Mouse (Mus musculus) liver (tissue): ENCODE results near the gene Dsn1.

Source experiments
- DNase-seq: peaks from one replicate; pipeline ENCODE4 v3.0.0-alpha.2; 2020; ENCODE audit warnings: mixed read lengths

Gene Dsn1

DNA sequence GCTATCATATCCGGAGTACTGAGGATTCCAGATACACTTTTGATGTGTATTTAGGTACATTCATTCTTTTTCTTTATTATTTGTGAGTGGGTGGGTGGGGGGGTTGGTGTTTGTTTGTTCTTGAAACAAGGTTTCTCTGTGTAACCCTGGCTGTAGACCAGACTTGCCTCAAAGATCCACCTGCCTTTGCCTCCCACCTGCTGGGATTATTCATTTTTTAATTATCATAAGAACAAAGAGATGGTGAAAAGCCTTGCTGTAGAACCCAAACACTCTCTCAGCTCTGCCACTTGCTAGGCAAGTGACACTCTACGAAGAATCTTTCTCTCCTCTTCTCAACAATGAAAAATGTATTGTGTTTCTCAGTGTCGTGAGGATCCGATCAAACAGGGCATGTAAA, 12.3 kb upstream of the Dsn1 start:
- no peak for DNase-seq

DNA sequence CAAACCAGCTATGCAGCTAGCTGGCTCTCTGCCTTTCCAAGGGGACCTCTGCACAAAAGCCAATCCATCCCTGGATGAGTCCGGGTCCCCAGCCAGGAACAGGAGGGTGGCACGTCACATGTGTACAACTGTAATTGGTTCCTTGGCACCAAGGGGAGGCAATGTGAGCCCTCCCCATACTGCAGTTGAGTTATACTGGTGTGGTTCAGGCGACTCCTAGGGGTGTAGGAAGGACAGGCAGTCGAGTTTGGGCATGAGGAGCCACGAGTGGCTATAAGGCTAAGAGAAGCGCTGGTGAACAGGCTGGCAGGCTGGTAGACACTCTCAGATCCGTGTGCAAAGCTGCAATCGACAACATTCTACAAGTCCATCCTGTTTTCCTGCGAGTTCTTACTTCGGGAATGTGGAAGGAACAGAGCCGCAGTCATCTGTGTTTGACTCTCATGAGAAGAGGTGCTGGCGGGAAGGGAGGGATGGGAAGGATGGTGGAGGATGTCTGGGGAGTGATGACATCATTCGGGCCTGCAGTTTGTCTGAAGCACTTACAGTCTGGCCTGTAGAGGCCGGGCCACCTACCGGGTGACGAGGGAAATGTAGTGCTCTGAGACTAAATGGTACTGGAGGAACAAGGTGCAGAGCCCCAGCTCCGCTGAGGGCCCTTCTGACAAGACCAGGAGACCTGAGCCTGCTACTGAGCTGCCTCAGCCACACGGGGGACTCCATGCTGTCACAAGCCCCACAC, 9.7 kb upstream of the Dsn1 start:
- DNase-seq = no peak

DNA sequence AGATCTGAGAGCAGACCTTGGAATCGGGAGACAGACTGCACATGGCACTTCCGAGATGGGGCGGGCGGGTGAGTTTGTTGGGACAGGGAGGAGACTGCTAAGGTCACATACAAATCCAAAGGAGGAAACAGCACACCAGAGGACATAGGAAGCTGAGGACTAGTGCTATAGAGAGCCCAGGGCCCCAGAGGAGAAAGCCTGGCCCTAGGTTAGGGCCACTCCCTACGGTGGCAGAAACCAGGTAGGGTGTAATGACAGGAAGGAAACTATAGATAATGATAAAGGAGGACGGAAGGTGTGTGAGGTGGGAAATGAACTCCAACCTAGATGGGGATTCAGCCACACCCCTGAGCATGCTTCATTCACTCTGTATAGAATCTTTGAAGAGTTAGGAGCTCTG, 5.4 kb upstream of the Dsn1 start:
- DNase-seq = no peak

DNA sequence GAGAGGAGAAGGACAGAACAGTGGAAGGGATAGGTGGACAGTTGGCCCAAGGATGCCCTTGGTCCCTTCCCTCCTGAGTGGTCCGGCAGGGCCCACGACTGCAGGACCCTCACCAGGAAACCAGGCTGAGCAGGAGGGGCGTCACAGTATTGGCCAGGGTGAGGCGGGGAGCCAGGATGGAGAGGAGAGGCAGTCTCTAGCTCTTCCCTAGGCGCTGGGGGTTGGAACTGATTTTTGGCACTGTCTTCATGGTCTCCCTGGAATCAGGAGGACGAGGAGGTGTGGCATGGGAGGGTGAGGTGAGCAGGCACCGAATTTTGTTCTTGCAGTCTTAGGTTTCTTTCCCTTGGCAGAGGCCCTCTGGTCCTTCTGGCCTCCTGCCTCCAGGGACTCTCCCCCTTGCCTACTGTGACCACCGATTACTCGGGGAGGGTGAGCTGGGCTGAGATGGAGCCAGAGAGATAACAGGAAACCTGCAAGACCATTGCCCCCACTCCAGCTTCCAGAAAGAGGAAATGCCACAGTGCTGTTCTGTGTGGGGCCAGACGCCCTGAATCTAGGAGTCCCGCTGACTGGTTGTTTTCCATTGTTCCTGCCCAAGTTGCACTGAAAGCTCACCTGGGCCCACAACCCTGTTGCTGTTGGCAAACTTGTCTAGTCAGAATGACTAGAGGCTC, 3.8 kb upstream of the Dsn1 start:
- DNase-seq = peak; percentile 31

DNA sequence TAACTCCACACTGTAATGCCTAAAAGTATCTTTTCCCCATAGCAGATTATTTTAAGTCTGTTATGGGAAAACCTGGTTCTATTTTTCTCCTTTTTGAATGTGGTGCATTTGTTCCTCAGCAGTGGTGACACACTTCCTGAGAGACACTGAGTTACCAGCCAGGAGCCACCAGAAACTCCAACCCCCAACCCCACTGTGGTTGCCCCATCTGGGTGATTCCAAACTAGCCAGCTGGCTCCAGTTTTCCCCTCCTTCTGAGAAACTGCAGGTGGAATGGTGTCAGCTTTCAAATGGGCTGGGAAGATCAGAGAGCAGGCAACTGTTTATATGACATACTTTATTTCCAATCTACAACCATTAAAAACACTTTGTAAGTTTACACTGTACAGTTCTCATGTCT, 3.2 kb upstream of the Dsn1 start:
- DNase-seq = no peak

DNA sequence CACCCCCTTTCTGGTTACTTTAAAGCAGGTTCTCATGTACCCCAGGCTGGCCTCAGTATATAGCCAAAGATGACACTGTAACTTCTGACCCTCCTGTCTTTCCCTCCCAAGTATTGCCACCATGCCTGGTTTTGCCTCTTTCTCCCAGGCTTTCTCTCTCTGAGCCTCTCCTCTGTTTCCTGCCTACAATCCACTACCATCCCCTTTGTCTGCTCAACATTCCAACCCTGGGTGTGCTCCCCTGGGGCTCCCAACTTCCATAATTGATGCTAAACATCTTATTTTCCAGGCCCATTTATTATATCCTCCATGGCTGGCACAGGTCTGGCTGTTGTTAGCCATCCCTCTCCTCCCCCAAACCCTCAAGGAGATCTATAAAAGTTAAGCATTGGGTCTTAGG, 1.6 kb upstream of the Dsn1 start:
- DNase-seq = no peak

DNA sequence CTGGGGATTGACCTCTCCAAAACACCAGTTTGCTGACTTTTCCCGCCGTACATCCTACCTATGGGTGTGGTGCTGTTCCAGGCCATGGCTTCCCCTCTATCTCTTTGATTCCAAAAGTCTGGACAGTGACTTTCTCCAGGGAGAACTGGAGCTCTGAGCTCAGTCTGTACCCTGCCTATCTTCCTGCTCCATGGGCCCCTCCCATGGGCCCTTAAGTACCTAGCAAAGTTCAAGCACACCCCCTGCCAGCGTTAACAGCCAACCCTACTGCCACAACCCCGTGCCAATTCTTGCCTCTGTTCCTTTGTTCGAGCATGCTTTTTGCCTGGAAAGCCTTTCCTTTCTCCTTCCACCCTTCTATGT, 261 bp upstream of the Dsn1 start:
- DNase-seq = no peak

DNA sequence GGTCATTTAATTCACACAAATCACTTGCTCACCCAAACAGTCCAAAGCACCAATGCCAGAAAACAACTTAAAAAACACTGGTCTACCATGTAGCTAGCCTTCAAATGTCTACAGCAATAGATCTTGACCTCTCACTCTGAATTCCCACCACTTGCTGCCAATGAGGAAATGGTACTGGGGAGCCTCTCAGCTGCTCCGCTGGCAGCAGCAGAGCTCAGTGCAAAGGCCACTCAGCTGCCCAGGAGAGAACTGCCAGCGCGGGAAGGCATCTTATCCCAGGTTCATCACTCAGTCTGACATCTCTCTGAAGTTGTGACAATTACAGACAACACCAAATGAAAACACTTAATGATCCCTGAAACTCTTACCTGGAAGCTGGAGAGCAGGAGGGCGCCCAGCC, 4.6 kb downstream of the Dsn1 start:
- DNase-seq = no peak

DNA sequence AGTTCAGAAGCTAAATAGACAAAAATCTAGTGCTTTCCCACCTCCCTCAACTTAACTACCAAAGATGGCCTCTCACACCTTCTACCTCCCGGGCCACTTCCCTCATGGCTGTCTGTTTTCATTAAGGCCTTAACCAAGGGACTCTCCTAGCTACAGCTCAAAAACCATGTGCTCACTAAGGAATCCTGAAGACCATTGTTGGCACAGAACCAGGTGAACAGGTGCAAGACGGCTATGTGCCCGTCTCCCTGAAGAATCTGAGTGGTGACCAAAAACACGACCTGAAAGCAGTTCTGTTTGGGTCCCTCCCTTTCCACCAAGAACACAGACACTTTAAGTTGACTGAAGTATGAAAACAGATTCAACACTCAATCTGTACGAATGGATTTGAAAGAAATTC, 8.7 kb downstream of the Dsn1 start:
- no peak for DNase-seq

DNA sequence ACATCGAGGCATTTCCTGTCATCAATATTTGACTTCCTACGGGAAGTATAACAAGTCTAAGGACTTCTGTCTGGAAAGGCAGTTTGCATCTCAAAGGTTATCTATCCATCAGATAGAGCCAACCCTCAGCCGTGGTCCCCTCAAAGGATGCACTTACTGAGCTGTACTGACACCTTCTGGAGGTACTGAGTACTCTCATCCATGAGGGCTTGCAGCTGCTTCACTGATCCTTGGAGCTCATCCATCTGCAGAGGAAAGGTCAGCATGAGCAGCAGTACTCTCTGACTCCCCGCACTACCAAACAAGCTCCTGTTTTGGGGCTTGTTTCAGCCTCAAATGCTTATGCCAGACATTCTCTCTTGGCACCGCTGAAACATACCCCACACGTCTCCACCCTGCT, 10.4 kb downstream of the Dsn1 start:
- DNase-seq = no peak

DNA sequence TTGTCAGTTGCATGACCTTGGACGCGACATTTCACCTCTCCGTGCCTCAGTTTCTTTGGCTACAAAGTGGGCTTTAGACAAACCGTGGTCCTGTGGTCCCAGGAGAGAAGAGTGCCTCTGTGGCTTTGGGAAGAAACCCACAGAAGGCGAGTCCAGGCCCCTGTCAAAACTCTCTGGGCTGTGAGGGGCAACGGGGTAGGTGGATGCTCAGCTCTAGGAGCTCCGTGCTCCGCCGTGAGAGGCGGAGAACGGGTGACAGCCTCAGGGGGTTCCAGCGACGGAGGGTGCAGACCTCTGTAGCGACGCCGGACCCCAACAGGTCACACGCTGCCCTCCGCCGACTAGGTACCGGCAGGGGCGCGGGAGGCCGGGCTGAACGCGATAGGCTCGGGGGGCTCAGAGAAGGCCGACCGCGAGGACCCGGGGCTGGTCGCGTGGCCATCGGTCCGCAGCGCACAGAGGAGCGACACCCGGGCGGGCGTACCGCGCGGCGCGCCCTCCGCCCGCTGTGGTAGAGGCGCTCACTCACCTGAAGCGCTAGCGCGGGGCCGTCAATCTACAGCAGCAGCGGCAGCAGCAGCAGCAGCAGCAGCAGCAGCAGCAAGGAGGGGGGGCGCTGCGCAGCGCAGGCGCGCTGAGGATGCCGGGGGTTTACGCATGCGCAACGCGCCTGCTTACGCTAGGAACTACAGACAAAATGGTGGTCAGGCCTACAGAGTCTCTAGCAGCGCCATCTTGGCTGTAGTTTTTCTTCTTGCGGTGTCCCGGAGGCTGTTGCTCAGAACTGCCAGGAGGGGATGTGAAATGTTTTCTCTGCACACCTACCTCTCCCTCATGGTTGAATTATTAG, 15.3 kb downstream of the Dsn1 start, which contains the start of gene Ndrg3:
Ndrg3 (minus strand) TSS at position 587 of the 850 bp plus-strand sequence.
- DNase-seq = peak; percentile 98

DNA sequence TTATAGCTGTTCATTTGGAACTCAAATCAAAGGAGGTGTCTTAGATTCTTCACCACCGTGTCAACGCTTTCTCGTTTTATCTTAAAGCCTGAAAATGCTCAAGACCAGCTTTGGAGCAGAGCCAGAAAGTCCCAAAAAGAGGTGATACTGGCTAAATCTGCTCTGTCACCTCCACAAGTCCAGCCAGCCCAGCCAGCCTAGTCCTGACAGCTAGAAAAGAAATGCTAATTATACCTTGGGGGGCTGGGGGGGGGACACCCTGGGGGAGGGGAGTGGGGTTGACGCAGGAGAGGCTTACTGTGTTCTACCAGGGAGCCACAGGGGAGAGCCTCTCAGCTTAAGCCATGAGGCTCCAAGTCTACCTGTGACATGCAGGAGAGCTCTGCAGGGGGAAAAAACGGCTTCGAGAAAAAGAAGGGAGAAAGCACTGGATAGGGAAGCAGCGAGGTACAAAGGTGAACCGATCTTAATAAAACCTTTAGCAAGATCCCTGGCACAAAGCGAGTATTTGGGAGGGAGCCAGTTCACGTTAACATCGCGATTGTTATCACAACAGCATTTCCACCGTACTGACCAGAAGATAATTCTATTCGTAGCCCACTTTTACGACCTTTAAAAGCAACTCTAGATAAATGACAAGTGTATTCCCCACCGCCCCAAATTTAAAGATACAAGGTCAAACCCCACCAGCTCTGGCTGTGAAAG, 16.1 kb downstream of the Dsn1 start:
- DNase-seq = peak; percentile 52

DNA sequence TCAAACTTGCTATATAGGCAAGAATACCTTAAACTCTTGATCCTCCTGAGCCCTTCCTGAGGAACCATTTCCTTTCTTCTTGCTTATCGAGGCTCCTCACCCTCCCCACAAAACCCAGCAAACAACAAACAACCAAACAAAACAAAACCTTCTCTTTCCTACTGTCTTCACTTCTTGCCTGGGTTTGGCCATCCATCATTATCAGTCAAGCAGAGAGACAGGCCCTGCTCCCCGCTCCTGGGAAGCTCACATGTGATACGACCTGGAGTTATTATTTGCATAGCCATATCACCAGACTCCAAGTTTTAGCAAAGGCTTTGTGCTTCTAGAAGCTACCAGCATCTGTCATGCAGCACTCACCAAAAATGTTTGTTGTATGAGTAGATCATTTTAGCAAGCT, 19.6 kb downstream of the Dsn1 start:
- DNase-seq = no peak

DNA sequence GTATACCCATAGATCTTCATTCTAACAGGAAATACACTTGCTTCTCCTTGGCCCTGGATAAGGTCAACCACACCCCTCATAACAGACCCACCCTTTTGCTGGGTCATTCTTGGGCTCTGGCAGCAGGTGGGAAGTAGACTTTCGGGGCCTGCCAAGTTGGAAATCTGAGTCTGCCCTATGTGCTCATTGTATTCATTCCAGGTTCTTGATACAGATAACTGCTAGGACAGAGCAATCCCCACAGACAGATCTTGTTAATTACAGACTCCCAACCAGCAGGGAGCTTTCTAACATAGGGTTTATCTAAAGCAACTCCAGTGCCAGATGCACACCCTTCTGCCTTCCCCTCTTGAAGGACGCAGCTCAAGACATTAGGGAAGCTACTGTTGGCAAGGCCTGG, 24.1 kb downstream of the Dsn1 start:
- DNase-seq = peak; percentile 73

DNA sequence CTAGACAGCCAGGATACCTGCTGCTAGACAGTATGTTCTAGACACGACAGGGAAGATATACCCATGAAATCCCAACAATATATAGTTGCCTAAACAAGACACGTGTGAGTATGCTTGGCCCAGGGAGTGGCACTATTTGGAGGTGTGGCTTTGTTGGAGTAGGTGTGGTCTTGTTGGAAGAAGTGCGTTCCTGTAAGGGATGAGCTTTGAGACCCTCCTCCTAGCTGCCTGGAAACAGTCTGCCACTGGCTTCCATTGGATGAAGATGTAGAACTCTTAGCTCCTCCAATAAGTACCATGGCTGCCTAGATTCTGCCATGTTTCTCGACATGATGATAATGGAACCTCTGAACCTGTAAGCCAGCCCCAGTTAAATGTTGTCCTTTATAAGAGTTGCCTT, 25.7 kb downstream of the Dsn1 start:
- DNase-seq = peak; percentile 19

DNA sequence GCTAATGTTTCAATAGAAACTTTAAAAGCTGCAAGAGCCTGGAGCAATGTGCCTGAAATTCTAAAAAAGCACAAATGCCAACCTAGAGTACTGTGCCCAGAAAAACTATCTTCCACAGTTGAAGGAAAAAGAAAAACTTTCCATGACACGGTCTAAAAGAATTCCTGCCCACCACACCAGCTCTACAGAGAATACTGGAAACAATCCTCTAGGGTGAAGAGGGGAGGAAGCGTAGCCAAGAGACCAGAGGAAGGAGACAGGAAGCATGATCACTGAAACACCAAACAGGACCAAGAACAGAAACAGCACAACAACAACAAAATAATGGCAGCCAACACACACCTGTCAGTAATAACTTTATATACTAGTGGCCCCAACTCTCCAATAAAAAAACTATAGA, 26.9 kb downstream of the Dsn1 start:
- no peak for DNase-seq

DNA sequence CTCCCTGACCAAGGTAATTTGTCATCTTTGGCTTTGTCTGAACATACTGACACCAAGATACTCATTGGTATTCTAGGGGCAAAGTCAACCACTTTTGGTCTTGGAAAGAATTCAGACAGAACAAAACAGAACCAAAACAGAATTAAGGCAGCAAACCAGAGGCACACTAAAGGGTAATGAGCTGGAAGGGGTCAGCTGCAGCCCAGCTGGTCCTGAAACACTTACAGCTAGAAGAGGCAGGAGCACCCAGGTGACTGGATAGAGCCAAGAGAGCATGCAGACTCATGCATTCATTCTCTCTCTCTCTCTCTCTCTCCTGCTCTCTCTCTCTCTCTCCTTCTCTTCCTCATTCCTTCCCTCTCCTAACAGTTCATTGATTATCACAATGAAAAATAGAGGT, 30.2 kb downstream of the Dsn1 start:
- no peak for DNase-seq

DNA sequence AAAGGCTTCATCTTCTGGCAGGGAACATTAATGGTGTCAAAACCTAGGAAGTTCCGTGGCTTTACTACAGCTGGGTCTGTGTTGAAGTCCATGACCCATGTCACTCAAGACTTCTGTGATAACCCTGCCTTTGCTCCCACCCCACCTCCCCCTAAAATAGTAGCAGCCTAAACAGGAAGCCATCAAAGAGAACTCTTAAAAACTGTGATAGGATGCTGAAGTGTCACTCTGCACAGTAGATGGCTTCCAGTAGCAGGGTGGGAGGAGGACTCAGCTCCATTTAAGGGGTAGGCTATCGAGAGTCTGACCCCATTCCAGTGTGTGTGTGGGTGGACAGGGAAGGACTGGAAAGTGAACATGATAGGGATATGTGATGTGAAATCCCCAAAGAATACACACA, 32.0 kb downstream of the Dsn1 start:
- DNase-seq = no peak

DNA sequence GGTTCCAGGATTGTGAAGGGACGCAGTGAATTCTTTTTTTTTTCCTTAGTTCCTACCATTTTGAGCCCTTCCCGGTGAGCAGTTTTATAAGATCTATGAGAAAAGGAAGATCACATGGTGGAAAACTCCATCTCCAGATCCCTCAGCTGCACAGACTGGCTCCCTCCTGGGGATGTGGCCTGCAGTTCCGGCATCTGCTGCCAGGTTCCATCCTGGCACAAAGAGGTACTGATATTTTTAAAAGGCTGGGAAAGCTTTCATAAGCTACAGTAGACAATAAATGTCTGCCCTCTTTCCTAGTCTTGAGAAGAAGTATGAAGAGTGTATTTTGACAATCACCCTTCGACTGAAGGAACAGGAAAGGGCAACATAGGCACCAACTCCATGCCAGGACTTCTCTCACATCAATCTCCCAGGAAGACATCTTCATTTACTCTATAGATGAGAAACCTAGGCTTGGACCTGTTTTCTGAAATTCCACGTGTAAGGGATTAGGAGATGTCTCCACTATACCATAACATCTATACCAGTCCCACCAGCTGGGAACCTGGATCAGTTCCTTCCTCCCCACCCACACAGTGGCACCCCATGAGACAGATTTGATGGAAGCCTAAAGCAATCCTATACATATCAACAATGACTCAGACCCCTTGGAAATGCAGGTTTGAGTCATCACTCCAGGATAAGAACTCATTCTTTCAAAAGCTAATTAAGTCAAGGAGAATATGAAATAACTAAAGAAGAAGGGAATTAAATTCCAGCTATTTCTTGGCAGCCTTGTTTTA, 33.4 kb downstream of the Dsn1 start:
- no peak for DNase-seq

DNA sequence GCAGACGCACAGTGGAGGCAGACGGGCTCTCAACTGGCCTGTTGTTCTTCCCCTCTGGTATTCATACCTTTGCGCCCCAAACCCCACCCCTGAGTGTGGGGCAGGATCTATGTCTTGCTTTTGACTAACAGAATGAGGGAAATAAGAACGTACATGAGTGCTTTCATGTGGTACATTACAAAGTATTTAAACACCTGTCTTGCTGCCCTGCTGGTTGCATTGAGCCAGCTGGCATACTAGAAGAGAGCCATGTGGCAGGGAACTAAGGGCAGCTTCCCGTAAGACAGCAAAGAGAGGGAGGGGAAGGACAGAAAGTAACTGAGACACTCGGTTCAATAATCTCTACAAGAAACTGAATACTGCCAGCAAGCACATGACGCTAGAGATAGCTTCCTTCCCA, 36.7 kb downstream of the Dsn1 start:
- no peak for DNase-seq

DNA sequence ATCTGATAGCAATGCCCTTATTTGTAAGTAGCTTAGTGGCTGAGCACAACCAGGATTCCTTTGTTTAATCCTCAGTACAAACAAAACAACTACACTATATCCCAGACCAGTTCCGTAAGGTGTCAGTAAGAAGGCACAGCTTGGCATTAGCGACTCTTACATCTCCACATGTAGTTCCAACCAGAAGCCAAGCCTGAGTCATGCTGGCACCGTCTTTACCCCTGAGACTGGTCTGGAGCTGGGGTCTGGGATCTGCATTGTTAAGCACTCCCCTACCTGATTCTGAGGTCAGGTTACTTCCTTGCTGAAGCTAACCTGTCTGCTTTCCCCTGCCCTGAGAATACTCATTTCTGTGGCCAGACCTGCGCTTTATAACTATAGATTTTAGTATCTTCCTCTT, 38.5 kb downstream of the Dsn1 start:
- no peak for DNase-seq

DNA sequence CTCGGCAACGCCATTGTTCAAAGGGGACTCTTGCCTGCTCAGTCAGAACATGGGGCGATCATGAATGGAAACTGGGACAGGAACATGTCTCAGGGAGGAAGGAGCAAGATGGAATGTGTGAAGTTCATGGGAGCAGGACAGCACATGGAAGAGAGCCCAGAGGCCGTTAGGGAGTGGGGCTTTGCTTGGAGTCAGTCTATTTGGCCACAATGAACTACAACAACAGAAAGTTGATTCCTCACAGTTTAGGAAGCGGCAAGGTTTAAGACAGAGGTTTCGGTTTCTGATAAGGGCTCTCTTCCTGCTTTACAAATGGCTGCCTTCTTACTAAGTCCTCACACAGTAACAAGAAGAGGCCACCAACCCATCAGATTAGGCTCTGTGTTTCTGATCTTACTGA, 39.6 kb downstream of the Dsn1 start:
- DNase-seq = no peak
